Mouse (Mus musculus): ENCODE measurements at regions not wholly inside any gene's neighbourhood (a gene's known extent, or its start where the extent isn't known, plus 50 kb on each side); places are given as distances from the start of the nearest gene placed in this dataset.

DNA sequence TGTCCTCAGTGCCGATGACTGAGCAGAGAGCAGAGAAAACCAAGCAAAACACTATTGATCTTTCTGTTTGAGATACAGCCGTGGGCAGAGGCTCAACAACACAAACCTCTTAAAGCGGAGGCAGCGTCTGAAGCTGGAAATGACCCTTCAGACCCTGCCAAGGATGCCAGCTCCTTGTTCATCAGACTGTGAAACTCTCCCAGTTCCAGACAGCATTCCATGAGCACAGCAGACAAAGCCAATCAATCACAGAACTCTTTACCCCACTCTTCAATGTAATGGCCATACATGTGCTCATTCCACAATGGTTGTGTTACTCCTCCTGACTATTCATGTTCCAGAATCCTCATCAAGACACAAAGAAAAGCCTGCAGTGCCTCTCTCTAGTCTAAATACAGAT lies 73.5 kb downstream of the Tmem114 start:
- Histone ChIP-seq H3K9me3 (replicated peaks) (no peaks in the 10 kb centered on the region), H3K4me1 (peaks cover 11% of the 10 kb centered on the region; the same call in 1 of the 2 replicates), H3K36me3 (no peaks in the 10 kb centered on the region), H3K27ac (peak overlapping the region; percentile 37), H3K27me3 (no peaks in the 10 kb centered on the region), H3K4me2 (peak overlapping the region; percentile 41), H3K4me3 (replicated peaks) (peak overlapping the region; percentile 17), H3K9ac (no peak overlapping the region)
- WGBS, result 28% methylated on average over 4 of the region's 4 CpGs
- ATAC-seq (replicated peaks; ENCODE audit: low FRiP score), result peak; percentile 68

DNA sequence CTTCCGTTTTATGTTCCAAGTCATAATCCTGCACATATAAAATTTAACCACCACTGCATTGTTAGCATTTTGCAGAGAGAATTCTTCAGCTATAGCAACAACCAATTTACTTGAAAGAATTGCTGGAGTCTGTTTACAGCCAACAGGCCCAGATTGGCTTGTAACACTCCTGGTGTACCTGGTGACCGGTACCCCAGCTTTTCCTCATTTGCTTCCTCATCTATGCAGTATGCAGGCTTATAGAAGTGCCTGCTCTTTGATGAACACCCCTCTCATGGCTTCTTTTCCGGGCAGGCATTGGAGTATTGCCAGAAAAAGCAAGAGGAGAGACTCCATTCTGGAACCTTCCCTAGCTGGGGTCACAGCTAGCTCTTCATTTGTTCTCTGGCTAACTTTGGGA lies 75.8 kb downstream of the Tmem114 start:
- Histone ChIP-seq H3K4me1 (peaks cover 11% of the 10 kb centered on the region; the same call in 1 of the 2 replicates), H3K36me3 (no peaks in the 10 kb centered on the region), H3K27me3 (no peaks in the 10 kb centered on the region), H3K27ac (no peak overlapping the region), H3K4me3 (replicated peaks) (no peak overlapping the region), H3K9ac (no peak overlapping the region), H3K4me2 (no peak overlapping the region), H3K9me3 (replicated peaks) (no peaks in the 10 kb centered on the region)
- no peak for ATAC-seq (replicated peaks; ENCODE audit: low FRiP score)
- WGBS, result 78% methylated on average over 3 of the region's 3 CpGs

DNA sequence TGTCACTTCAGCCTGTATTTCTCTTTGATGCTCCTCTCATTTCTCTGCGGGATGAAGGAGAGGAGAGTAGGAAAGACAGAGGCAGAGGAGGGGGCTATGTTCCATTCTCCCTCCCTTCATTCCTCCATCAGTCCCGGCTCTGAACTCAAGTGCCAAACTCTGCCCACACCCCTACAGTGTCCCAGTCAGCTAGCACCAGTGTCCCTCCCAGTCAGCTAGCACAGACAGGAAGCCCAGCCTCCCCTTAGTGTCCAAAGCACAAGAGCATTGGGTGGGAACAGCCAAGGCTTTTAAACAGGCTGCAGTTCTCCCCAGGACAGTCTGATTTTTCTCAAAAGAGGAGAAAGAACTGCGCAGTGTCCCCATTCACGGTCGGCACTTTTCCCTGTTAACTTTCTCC lies 76.3 kb downstream of the Tmem114 start:
- no peaks in the 10 kb centered on the region for H3K27me3 ChIP-seq
- H3K4me3 ChIP-seq (replicated peaks), result no peak overlapping the region

DNA sequence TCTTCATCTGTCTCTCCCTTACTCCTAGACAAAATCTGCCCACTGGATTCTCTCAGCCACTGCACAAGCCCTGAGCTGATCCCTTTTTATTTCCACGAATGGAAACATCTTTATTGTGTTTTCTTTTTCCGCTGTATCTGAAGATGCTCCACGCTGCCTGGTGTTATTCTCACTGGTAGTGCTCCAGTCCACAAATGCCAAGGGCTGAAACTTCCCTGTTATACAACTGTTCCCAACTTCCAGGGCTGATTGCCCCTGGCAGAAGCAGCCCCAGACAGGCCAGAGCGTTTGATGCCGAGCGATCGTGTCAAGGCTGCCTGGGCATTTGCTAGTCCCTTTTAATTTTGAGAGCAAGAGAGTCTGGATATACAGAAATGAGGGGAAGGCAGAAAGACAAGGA lies 79.7 kb downstream of the Tmem114 start:
- no peaks in the 10 kb centered on the region for H3K27me3 ChIP-seq
- WGBS, result 78% methylated on average over 7 of the region's 7 CpGs
- H3K9ac ChIP-seq, result no peak overlapping the region
- H3K4me2 ChIP-seq, result no peak overlapping the region
- H3K9me3 ChIP-seq (replicated peaks), result no peaks in the 10 kb centered on the region
- ATAC-seq (replicated peaks; ENCODE audit: low FRiP score), result no peak
- H3K4me3 ChIP-seq (replicated peaks), result no peak overlapping the region
- no peaks in the 10 kb centered on the region for H3K36me3 ChIP-seq
- H3K4me1 ChIP-seq, result no peaks in the 10 kb centered on the region
- no peak overlapping the region for H3K27ac ChIP-seq

More for the DNA sequence above, 76.3 kb downstream of the Tmem114 start:
- no peak for ATAC-seq (replicated peaks; ENCODE audit: low FRiP score)
- Histone ChIP-seq H3K9ac (no peak overlapping the region), H3K4me2 (no peak overlapping the region), H3K36me3 (no peaks in the 10 kb centered on the region), H3K9me3 (replicated peaks) (no peaks in the 10 kb centered on the region), H3K27ac (0 out of 2 replicates have a peak overlapping the region, but pooled peaks have one; percentile 41), H3K4me1 (peaks cover 11% of the 10 kb centered on the region; the same call in 1 of the 2 replicates)
- WGBS, result 67% methylated on average over 5 of the region's 5 CpGs

DNA sequence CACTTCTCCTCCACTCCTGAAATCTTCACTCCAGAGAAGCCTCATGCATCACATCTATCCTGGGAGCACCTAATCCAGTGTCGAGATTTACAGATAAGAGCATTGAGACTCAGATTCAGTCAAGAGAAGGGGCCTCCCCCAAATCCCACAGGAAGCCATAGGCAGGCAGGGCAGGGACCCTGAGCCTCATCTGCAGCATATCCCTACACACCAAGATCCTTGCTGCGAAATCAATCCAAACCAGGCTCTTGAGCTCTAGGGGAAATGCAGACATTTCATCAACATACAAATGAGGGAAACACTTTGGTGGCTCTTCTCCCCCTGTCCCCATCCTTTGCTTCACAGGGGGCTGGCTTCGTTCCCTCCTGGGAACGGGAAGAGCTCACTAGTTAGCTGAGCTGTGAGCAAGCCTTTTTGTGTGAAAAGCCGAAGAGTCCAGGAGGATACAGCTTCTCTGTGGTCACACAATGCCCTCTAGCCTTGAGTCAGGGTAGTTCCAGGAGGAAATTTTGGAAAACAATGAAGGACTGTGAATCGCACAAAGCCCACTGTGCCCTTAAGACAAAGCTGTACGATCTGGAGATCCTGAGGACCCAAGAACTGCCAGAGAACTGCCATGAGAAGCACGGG lies 91.7 kb downstream of the Tmem114 start:
- H3K9ac ChIP-seq, result no peak overlapping the region
- WGBS, result 25% methylated on average over 8 of the region's 8 CpGs

DNA sequence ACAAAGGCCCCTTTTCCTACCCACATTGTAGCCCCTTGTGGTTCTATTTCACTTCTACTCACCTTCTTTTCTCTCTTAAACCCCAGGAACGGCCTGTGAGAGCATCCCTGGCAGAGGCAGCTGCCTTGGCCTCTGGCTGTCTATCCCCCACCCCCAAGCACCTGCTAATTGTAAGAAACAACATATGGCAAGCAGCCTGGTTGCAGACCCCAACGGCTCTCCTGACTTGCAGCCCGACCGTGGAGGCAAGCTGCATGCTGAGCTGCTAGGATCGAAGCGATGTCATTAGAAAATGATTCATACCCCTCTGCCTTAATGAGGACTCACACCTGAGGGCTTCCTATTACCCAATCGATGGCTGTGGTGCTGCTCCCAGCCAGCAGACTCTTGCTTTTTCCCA lies 112.9 kb downstream of the Tmem114 start:
- H3K27me3 ChIP-seq, result no peaks in the 10 kb centered on the region
- no peak overlapping the region for H3K4me3 ChIP-seq (replicated peaks)
- H3K27ac ChIP-seq, result no peak overlapping the region
- 74% methylated on average over 7 of the region's 7 CpGs for WGBS
- H3K4me1 ChIP-seq, result no peaks in the 10 kb centered on the region
- ATAC-seq (replicated peaks; ENCODE audit: low FRiP score), result no peak
- no peak overlapping the region for H3K4me2 ChIP-seq
- no peak overlapping the region for H3K9ac ChIP-seq
- H3K36me3 ChIP-seq, result no peaks in the 10 kb centered on the region
- H3K9me3 ChIP-seq (replicated peaks), result no peaks in the 10 kb centered on the region

More for the DNA sequence above, 91.7 kb downstream of the Tmem114 start:
- H3K36me3 ChIP-seq, result no peaks in the 10 kb centered on the region
- 0 out of 2 replicates have a peak overlapping the region, but pooled peaks have one; percentile 4 for H3K4me2 ChIP-seq
- H3K27me3 ChIP-seq, result 0 out of 2 replicates have a peak, but pooled peaks cover 2% of the 10 kb centered on the region
- H3K4me1 ChIP-seq, result no peaks in the 10 kb centered on the region
- H3K4me3 ChIP-seq (replicated peaks), result no peak overlapping the region
- no peak overlapping the region for H3K27ac ChIP-seq
- ATAC-seq (replicated peaks; ENCODE audit: low FRiP score), result peak; percentile 58; the same call in 1 of the 2 replicates
- H3K9me3 ChIP-seq (replicated peaks), result no peaks in the 10 kb centered on the region

DNA sequence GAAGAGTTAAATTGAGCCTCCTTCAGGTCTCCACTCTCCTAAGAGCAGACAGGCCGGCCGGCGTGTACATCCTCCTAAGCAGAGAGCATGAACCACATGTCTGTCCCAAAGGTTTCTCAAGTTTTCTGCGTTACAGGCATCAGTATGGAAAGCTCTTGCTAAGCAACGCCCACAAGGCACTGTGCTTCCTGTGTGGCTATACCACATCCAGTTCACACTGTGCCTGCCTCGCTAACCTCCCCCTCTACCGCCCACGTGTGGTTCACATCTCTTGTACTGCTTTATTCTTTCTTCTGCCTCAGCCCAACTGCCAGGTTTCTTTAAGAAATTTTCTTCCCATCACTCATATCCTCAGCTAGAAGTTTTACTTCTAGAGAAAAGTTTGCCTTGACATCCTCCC lies 118.5 kb downstream of the Tmem114 start:
- Histone ChIP-seq H3K36me3 (no peaks in the 10 kb centered on the region), H3K27me3 (no peaks in the 10 kb centered on the region), H3K4me2 (no peak overlapping the region), H3K9ac (no peak overlapping the region), H3K9me3 (replicated peaks) (no peaks in the 10 kb centered on the region), H3K27ac (no peak overlapping the region), H3K4me3 (replicated peaks) (no peak overlapping the region), H3K4me1 (no peaks in the 10 kb centered on the region)
- 76% methylated on average over 8 of the region's 8 CpGs for WGBS
- ATAC-seq (replicated peaks; ENCODE audit: low FRiP score), result no peak
